Mouse (Mus musculus): ENCODE results near the gene Ankrd33b.

GRCm38 (mm10) chr15:31320598-31321377 is 46.7 kb downstream of the Ankrd33b start:
- TF ChIP-seq GATA1 (IDR thresholded peaks at IDR 0.05; ENCODE audit: borderline replicate concordance, low read length) (no peak), FLI1 (IDR thresholded peaks at IDR 0.05; ENCODE audit: low read length) (no peak)
